Comparison of ENCODE assay signal across 15 mouse cellular contexts in genomic region chrX:143046293-143046692, GRCm38 (mm10). TPM values are rescaled to one million over a fixed set of nuclear protein-coding genes. Genes with fewer than 3 reads are reported as not detected.
DNase-seq lines count a peak whose midpoint lies in the region; ATAC-seq lines count a peak whose summit lies in the region.
"Had no signal": no experiment of that assay in that cellular context is flagged by ENCODE, and none has a peak within 500 bp of the region (broad histone marks: within the 10 kb centered on the region; RNA-seq: fewer than 3 reads in every experiment).

No protein-coding gene starts in this region.

- H3K36me3 ChIP-seq in embryonic facial prominence, embryonic 14.5 days (ENCODE audit: control insufficient read depth, insufficient read depth, low read length) = no peaks in the 10 kb centered on the region
- H3K36me3 ChIP-seq in embryonic facial prominence, embryonic 10.5 days (replicated peaks) = no peaks in the 10 kb centered on the region
- H3K36me3 ChIP-seq: hindbrain, embryonic 12.5 days; midbrain, embryonic 15.5 days; stomach, embryonic 15.5 days had no signal

- H3K27me3 ChIP-seq in embryonic facial prominence, embryonic 14.5 days (replicated peaks; ENCODE audit: control insufficient read depth, insufficient read depth, low read length) = 0 out of 2 replicates have a peak, but pooled peaks cover under 1% of the 10 kb centered on the region
- peaks cover 83% of the 10 kb centered on the region for H3K27me3 ChIP-seq in embryonic facial prominence, embryonic 10.5 days (replicated peaks; ENCODE audit: low read depth, poor library complexity, severe bottlenecking)

- ATAC-seq in embryonic facial prominence, embryonic 14.5 days (ENCODE audit: low read depth) = peak; percentile 30; the same call in 1 of the 2 replicates
- ATAC-seq: intestine, embryonic 16.5 days; midbrain, embryonic 15.5 days had no signal

- H3K4me3 ChIP-seq in embryonic facial prominence, embryonic 14.5 days (ENCODE audit: low read depth, low read length) = no peak overlapping the region
- H3K4me3 ChIP-seq in embryonic facial prominence, embryonic 10.5 days = no peak overlapping the region
- H3K4me3 ChIP-seq: erythroblast, embryonic 14.5 days; hindbrain, embryonic 12.5 days; midbrain, embryonic 15.5 days; stomach, embryonic 15.5 days had no signal

- intact Hi-C loops in heart, postnatal 25 days (cut with DNase I) = no loop called here

- WGBS in embryonic facial prominence, embryonic 14.5 days = 56% methylated on average over 8 of the region's 8 CpGs
- WGBS in embryonic facial prominence, embryonic 10.5 days = 73% methylated on average over 8 of the region's 8 CpGs

- H3K4me2 ChIP-seq in embryonic facial prominence, embryonic 14.5 days (ENCODE audit: low read depth, low read length) = no peak overlapping the region
- H3K4me2 ChIP-seq: hindbrain, embryonic 12.5 days; midbrain, embryonic 15.5 days; stomach, embryonic 15.5 days had no signal

- DNase-seq in embryonic facial prominence, embryonic 14.5 days (ENCODE audit: low spot score) = peak; percentile 42
- DNase-seq in embryonic facial prominence, embryonic 10.5 days (ENCODE audit: low spot score) = no peak
- DNase-seq in urinary bladder, postnatal 14 days (ENCODE audit: low spot score) = peak; percentile 53
- DNase-seq in urinary bladder, adult 2 months (ENCODE audit: low spot score) = no peak
- peak; percentile 46 for DNase-seq in heart, postnatal 25 days (ENCODE audit: low spot score)
- no peak for DNase-seq in frontal cortex, postnatal 10 days (ENCODE audit: low spot score in 2 of 2)
- no peak for DNase-seq in layer of hippocampus, adult 9-11 months
- DNase-seq in spleen, adult 18-20 months = no peak
- DNase-seq: cerebellum, adult 11 months had no signal

- no peaks in the 10 kb centered on the region for H3K9me3 ChIP-seq in embryonic facial prominence, embryonic 14.5 days (ENCODE audit: control insufficient read depth, low read length)
- 0 out of 2 replicates have a peak, but pooled peaks cover 4% of the 10 kb centered on the region for H3K9me3 ChIP-seq in embryonic facial prominence, embryonic 10.5 days
- H3K9me3 ChIP-seq: hindbrain, embryonic 12.5 days; midbrain, embryonic 15.5 days; stomach, embryonic 15.5 days had no signal

- H3K9ac ChIP-seq in embryonic facial prominence, embryonic 14.5 days (ENCODE audit: low read depth, low read length) = no peak overlapping the region
- H3K9ac ChIP-seq: hindbrain, embryonic 12.5 days; midbrain, embryonic 15.5 days; stomach, embryonic 15.5 days had no signal

- no peaks in the 10 kb centered on the region for H3K4me1 ChIP-seq in embryonic facial prominence, embryonic 14.5 days (ENCODE audit: control insufficient read depth, insufficient read depth, low read length)
- no peaks in the 10 kb centered on the region for H3K4me1 ChIP-seq in embryonic facial prominence, embryonic 10.5 days
- H3K4me1 ChIP-seq: hindbrain, embryonic 12.5 days; midbrain, embryonic 15.5 days; stomach, embryonic 15.5 days had no signal

- no peak overlapping the region for H3K27ac ChIP-seq in embryonic facial prominence, embryonic 14.5 days (replicated peaks; ENCODE audit: low read depth, low read length)
- H3K27ac ChIP-seq in embryonic facial prominence, embryonic 10.5 days (replicated peaks) = no peak overlapping the region
- H3K27ac ChIP-seq: hindbrain, embryonic 12.5 days; macrophage; midbrain, embryonic 15.5 days; stomach, embryonic 15.5 days had no signal

RNA-seq across cellular contexts. Expression of gene Rtl9, which starts 53.1 kb away (rescaled TPM):
- polyA plus RNA-seq in embryonic facial prominence, embryonic 14.5 days (2014; fragmentation: Nextera tagmentation; extraction: Ambion mirVana) = 2.0 and 2.4 TPM in 2 replicates
- polyA plus RNA-seq in embryonic facial prominence, embryonic 10.5 days (2016; fragmentation: Nextera tagmentation; extraction: Ambion mirVana) = 0.18 and 0.27 TPM in 2 replicates
- polyA plus RNA-seq in urinary bladder, adult 2 months (2012; rRNA removed) = 0.10 and 0.31 TPM in 2 replicates
- total RNA-seq in heart, postnatal 25 days (2021) = under 1 TPM; 0.18 to 0.20 TPM
- polyA plus RNA-seq: erythroblast, embryonic 14.5 days; macrophage had no signal

Comparison
In these comparisons a context has a peak if more than half of its experiments do, and no peak if none do; other contexts are left out.
1. DNase-seq: peak in embryonic facial prominence, embryonic 14.5 days (single experiment), urinary bladder, postnatal 14 days (single experiment) and heart, postnatal 25 days (single experiment); none in embryonic facial prominence, embryonic 10.5 days (single experiment), urinary bladder, adult 2 months (single experiment), frontal cortex, postnatal 10 days (0 of 2), layer of hippocampus, adult 9-11 months (single experiment) and spleen, adult 18-20 months (0 of 2).